Mouse (Mus musculus): ENCODE measurements at regions not wholly inside any gene's neighbourhood (a gene's known extent, or its start where the extent isn't known, plus 50 kb on each side); places are given as distances from the start of the nearest gene placed in this dataset.

DNA sequence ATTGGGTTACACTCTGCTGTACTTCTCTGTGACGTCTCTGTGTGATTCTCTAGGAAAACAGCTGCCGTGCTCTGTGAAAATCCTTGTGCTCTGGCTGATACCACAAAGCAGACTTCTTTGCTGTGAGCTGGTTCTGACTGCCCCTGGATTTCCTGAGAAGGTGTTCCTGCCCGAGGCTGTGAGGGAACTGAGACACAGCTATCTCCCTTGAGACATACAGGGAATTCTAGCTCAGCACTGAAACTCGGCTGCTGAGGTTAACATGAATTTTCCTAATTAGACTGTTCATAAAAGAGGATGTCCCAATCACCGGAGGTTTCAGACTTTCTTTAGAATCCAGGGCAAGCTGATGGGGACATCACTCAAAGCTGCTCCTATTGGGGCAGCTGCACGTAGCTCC lies 233.4 kb upstream of the Bmper start:
- no peak overlapping the region for H3K9ac ChIP-seq (replicated peaks; ENCODE audit: low read depth, low read length)
- no peaks in the 10 kb centered on the region for H3K27me3 ChIP-seq (ENCODE audit: control insufficient read depth, insufficient read depth, low read length)
- H3K4me3 ChIP-seq (ENCODE audit: low read depth, low read length), result no peak overlapping the region
- no peaks in the 10 kb centered on the region for H3K36me3 ChIP-seq (ENCODE audit: control insufficient read depth, insufficient read depth, low read length)
- no peaks in the 10 kb centered on the region for H3K9me3 ChIP-seq (ENCODE audit: control insufficient read depth, low read depth, low read length)
- no peaks in the 10 kb centered on the region for H3K4me1 ChIP-seq (ENCODE audit: control insufficient read depth, insufficient read depth, low read length)
- no peak overlapping the region for H3K27ac ChIP-seq (ENCODE audit: low read length)
- no peak overlapping the region for H3K4me2 ChIP-seq (replicated peaks; ENCODE audit: low read depth, low read length)
- WGBS, result 73% methylated on average over 6 of the region's 6 CpGs
- ATAC-seq (ENCODE audit: insufficient number of reproducible peaks, insufficient read depth, low FRiP score, low read depth), result no peak

DNA sequence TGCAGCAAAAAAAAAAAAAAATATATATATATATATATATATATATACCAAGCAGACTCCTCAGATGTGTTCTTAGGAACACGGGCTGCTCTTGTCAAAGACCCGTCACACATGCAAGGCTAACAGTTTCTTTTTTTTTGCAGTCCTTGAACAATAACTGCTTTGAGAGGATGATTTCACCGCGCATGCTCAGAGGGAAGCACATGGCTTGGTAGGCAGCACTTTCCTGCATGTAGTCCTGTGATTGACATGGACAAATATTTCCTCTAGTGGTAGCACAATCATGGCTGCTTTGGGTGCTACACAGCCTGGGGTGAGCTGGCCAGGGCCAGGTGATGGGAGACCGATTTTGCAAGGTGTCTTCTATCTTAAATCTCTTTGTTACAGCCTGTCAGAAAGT lies 229.3 kb upstream of the Bmper start:
- Histone ChIP-seq H3K9ac (replicated peaks; ENCODE audit: low read depth, low read length) (no peak overlapping the region), H3K4me1 (ENCODE audit: control insufficient read depth, insufficient read depth, low read length) (no peaks in the 10 kb centered on the region), H3K27me3 (ENCODE audit: control insufficient read depth, insufficient read depth, low read length) (no peaks in the 10 kb centered on the region), H3K4me2 (replicated peaks; ENCODE audit: low read depth, low read length) (no peak overlapping the region), H3K9me3 (ENCODE audit: control insufficient read depth, low read depth, low read length) (no peaks in the 10 kb centered on the region), H3K4me3 (ENCODE audit: low read depth, low read length) (no peak overlapping the region), H3K36me3 (ENCODE audit: control insufficient read depth, insufficient read depth, low read length) (no peaks in the 10 kb centered on the region), H3K27ac (ENCODE audit: low read length) (no peak overlapping the region)
- WGBS, result 67% methylated on average over 5 of the region's 5 CpGs
- no peak for ATAC-seq (ENCODE audit: insufficient number of reproducible peaks, insufficient read depth, low FRiP score, low read depth)

DNA sequence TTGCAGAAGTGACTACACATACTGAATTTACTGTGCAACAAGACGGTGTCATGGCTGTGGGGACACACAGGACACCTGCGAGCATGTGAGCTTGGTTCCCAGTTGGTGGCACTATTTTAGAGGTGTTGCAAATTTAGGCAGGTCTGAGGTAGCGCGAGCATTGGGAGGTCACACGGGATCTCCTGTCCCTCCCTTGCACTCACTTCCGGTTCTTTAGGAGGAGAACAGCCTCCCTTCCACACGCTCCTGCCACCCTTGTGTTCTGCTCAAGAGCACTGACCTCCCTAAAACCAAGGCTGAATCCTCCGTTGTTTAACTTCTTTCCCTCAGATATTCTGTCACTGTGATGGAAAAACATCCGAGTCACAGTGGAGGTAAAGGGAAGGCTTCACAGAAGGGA lies 227.3 kb upstream of the Bmper start:
- H3K4me3 ChIP-seq (ENCODE audit: low read depth, low read length), result no peak overlapping the region
- no peak overlapping the region for H3K4me2 ChIP-seq (replicated peaks; ENCODE audit: low read depth, low read length)
- no peak overlapping the region for H3K27ac ChIP-seq (ENCODE audit: low read length)
- no peak for ATAC-seq (ENCODE audit: insufficient number of reproducible peaks, insufficient read depth, low FRiP score, low read depth)
- H3K36me3 ChIP-seq (ENCODE audit: control insufficient read depth, insufficient read depth, low read length), result no peaks in the 10 kb centered on the region
- WGBS, result 65% methylated on average over 9 of the region's 9 CpGs
- H3K4me1 ChIP-seq (ENCODE audit: control insufficient read depth, insufficient read depth, low read length), result no peaks in the 10 kb centered on the region
- no peak overlapping the region for H3K9ac ChIP-seq (replicated peaks; ENCODE audit: low read depth, low read length)
- H3K27me3 ChIP-seq (ENCODE audit: control insufficient read depth, insufficient read depth, low read length), result no peaks in the 10 kb centered on the region
- no peaks in the 10 kb centered on the region for H3K9me3 ChIP-seq (ENCODE audit: control insufficient read depth, low read depth, low read length)

DNA sequence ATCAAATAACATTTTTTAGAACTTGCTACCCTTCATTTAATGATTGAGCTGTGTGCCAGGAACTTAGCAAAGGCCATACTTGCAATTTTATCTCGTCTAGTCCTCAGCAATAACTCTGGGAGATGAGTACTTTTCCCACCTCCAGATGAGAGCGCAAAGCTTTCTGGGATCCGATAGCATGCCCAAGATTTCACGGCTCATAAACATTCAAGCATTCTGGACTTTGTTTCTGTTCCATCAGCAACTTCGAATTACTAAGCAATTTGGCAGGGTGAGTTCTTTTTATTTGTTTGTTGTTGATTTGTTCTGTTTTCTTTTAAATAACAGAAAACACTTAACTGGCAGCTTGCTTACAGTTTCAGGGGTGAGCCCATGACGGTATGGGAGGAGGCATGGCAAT lies 224.6 kb upstream of the Bmper start:
- no peaks in the 10 kb centered on the region for H3K9me3 ChIP-seq (ENCODE audit: control insufficient read depth, low read depth, low read length)
- 83% methylated on average over 6 of the region's 6 CpGs for WGBS
- H3K4me2 ChIP-seq (replicated peaks; ENCODE audit: low read depth, low read length), result no peak overlapping the region
- H3K4me3 ChIP-seq (ENCODE audit: low read depth, low read length), result no peak overlapping the region
- no peaks in the 10 kb centered on the region for H3K4me1 ChIP-seq (ENCODE audit: control insufficient read depth, insufficient read depth, low read length)
- no peaks in the 10 kb centered on the region for H3K36me3 ChIP-seq (ENCODE audit: control insufficient read depth, insufficient read depth, low read length)
- H3K9ac ChIP-seq (replicated peaks; ENCODE audit: low read depth, low read length), result no peak overlapping the region
- H3K27ac ChIP-seq (ENCODE audit: low read length), result no peak overlapping the region
- H3K27me3 ChIP-seq (ENCODE audit: control insufficient read depth, insufficient read depth, low read length), result no peaks in the 10 kb centered on the region
- no peak for ATAC-seq (ENCODE audit: insufficient number of reproducible peaks, insufficient read depth, low FRiP score, low read depth)

DNA sequence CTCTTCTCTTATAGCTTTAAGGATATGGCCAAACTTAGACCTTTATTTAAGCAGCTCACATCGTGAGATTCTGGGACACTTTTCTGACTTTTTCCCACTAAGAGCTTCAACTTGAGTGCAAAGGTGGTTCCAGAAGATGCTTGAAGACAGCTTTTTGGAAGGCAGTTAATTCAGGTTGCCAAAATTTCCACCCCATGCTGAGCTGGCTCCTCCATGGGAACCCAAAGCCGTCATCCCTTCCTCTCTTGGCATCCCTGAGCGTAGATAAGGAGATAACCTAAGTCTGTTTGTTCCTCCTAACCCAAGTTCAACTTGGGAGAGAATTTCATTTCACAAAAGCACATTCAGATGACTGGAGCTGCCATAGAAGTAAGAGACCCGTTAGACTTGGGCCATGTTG lies 223.7 kb upstream of the Bmper start:
- Histone ChIP-seq H3K4me1 (ENCODE audit: control insufficient read depth, insufficient read depth, low read length) (0 out of 2 replicates have a peak, but pooled peaks cover under 1% of the 10 kb centered on the region), H3K4me2 (replicated peaks; ENCODE audit: low read depth, low read length) (no peak overlapping the region), H3K27me3 (ENCODE audit: control insufficient read depth, insufficient read depth, low read length) (no peaks in the 10 kb centered on the region), H3K9me3 (ENCODE audit: control insufficient read depth, low read depth, low read length) (no peaks in the 10 kb centered on the region), H3K36me3 (ENCODE audit: control insufficient read depth, insufficient read depth, low read length) (no peaks in the 10 kb centered on the region), H3K9ac (replicated peaks; ENCODE audit: low read depth, low read length) (no peak overlapping the region), H3K4me3 (ENCODE audit: low read depth, low read length) (no peak overlapping the region), H3K27ac (ENCODE audit: low read length) (no peak overlapping the region)
- no peak for ATAC-seq (ENCODE audit: insufficient number of reproducible peaks, insufficient read depth, low FRiP score, low read depth)
- WGBS, result 64% methylated on average over 4 of the region's 4 CpGs

DNA sequence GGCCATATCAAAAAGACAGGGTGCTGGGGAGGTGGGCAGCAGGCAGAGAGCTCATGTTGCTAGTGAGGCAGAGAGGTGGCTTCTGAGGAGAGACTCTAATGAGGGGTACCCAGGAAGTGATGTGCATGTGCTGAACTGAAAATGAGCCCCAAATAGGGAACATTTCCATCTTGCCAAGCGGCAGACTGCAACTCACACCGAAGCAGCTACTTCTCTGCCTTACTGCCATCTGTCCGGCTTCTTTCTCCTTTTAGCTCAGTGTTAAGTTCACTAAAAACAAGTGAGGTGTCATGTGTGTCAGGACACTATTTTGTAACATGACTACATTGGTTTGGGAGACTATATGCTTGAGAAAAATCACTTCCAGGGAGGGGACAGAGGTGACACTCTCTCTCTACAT lies 222.7 kb upstream of the Bmper start:
- Histone ChIP-seq H3K27ac (ENCODE audit: low read length) (no peak overlapping the region), H3K9me3 (ENCODE audit: control insufficient read depth, low read depth, low read length) (no peaks in the 10 kb centered on the region), H3K4me3 (ENCODE audit: low read depth, low read length) (no peak overlapping the region), H3K27me3 (ENCODE audit: control insufficient read depth, insufficient read depth, low read length) (no peaks in the 10 kb centered on the region), H3K4me2 (replicated peaks; ENCODE audit: low read depth, low read length) (no peak overlapping the region), H3K4me1 (ENCODE audit: control insufficient read depth, insufficient read depth, low read length) (peaks cover 10% of the 10 kb centered on the region; the same call in 1 of the 2 replicates), H3K36me3 (ENCODE audit: control insufficient read depth, insufficient read depth, low read length) (no peaks in the 10 kb centered on the region), H3K9ac (replicated peaks; ENCODE audit: low read depth, low read length) (no peak overlapping the region)
- no peak for ATAC-seq (ENCODE audit: insufficient number of reproducible peaks, insufficient read depth, low FRiP score, low read depth)
- WGBS, result 85% methylated on average over 3 of the region's 3 CpGs

DNA sequence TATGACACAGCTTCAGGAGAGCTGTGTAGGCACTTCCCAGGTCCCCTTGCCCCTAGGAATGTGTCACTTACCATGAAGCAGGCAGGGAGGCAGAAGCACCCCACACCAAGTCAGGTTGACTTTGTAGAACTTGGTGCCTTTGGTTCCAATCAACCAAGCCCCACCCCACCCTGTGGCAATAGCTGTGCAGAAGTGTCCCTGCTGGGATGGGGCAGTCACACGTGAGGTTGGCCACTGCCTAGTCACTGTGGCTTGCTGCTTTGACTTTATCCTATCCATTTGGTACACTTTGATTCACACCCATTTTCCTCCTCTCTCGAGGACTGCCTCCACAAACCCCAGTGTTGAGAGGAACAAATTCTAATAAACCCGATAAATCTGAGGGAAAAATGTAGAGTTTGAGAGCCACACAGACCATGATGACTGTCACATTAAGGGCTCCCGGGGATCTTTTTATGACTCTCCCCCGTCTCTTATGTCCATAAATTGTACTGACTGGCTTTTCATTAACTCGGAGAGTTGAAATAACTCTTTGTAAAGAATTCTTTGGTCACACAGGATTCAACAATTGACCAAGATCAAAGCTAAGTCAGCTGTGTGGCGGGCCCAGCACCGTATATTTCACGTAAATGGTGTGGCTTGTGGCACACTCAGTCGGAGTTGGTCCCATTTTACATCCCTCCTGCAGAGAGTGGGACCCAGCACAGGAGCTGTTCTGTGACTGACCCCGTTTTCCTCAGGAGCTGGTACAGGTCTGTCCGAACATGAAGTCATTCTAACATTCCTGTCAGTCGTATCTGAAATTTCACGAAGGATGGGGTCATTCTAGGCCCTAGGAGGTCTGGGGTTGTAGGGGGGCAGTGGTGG lies 219.4 kb upstream of the Bmper start:
- Histone ChIP-seq H3K4me3 (ENCODE audit: low read depth, low read length) (no peak overlapping the region), H3K4me2 (replicated peaks; ENCODE audit: low read depth, low read length) (no peak overlapping the region), H3K27me3 (ENCODE audit: control insufficient read depth, insufficient read depth, low read length) (no peaks in the 10 kb centered on the region), H3K4me1 (ENCODE audit: control insufficient read depth, insufficient read depth, low read length) (peaks cover 15% of the 10 kb centered on the region; the same call in 1 of the 2 replicates), H3K27ac (ENCODE audit: low read length) (no peak overlapping the region), H3K9me3 (ENCODE audit: control insufficient read depth, low read depth, low read length) (no peaks in the 10 kb centered on the region), H3K36me3 (ENCODE audit: control insufficient read depth, insufficient read depth, low read length) (no peaks in the 10 kb centered on the region), H3K9ac (replicated peaks; ENCODE audit: low read depth, low read length) (no peak overlapping the region)
- no peak for ATAC-seq (ENCODE audit: insufficient number of reproducible peaks, insufficient read depth, low FRiP score, low read depth)
- WGBS, result 72% methylated on average over 14 of the region's 14 CpGs

DNA sequence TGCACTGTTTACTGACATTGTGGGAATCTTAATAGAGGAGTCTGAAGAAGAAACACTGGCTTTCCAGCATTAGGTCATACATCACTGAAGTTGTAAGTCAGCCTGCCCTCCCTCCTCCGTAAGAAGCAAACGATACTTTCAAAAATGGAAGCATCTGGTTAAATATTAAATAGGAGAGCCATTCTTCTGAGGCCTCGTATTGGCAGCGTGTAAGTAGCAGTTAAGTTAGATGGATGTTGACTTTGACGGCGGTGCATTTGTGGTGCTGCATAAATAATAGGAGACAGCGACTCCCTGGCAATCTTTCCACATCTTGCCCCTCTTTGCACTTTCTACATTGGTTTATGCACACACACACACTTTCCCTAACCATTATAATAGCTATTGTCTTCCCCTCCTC lies 217.9 kb upstream of the Bmper start:
- no peak for ATAC-seq (ENCODE audit: insufficient number of reproducible peaks, insufficient read depth, low FRiP score, low read depth)
- Histone ChIP-seq H3K4me1 (ENCODE audit: control insufficient read depth, insufficient read depth, low read length) (peaks cover 24% of the 10 kb centered on the region), H3K27ac (ENCODE audit: low read length) (no peak overlapping the region), H3K9ac (replicated peaks; ENCODE audit: low read depth, low read length) (no peak overlapping the region), H3K36me3 (ENCODE audit: control insufficient read depth, insufficient read depth, low read length) (no peaks in the 10 kb centered on the region), H3K4me2 (replicated peaks; ENCODE audit: low read depth, low read length) (peak overlapping the region; percentile 10; the same call in 1 of the 2 replicates), H3K9me3 (ENCODE audit: control insufficient read depth, low read depth, low read length) (no peaks in the 10 kb centered on the region), H3K4me3 (ENCODE audit: low read depth, low read length) (no peak overlapping the region), H3K27me3 (ENCODE audit: control insufficient read depth, insufficient read depth, low read length) (no peaks in the 10 kb centered on the region)
- 16% methylated on average over 7 of the region's 7 CpGs for WGBS
